Mouse (Mus musculus) testis, adult 2 months (tissue): ENCODE data around the gene Gm20388. TPM values are rescaled to one million over a fixed set of nuclear protein-coding genes. Genes with fewer than 3 reads are reported as not detected.

Experiments used
- H3K27ac ChIP-seq: fragments of 200-500 bp; 2 replicates; pipeline ENCODE4 v1.5.1; 2012; ENCODE audit warnings: low read depth, low read length; ENCODE audit not compliant: control insufficient read depth, insufficient read depth
- H3K27me3 ChIP-seq: fragments of 200-500 bp; 2 replicates; pipeline ENCODE4 v1.6.1; 2012; ENCODE audit warnings: mild to moderate bottlenecking, low read length, moderate library complexity; ENCODE audit not compliant: control insufficient read depth, insufficient read depth
- H3K36me3 ChIP-seq: fragments of 200-500 bp; 2 replicates; pipeline ENCODE4 v1.6.1; 2012; ENCODE audit warnings: mild to moderate bottlenecking, low read length; ENCODE audit not compliant: control insufficient read depth, insufficient read depth
- H3K4me1 ChIP-seq: fragments of 200-500 bp; 2 replicates; pipeline ENCODE4 v1.6.1; 2012; ENCODE audit warnings: low read length; ENCODE audit not compliant: control insufficient read depth, insufficient read depth
- H3K4me3 ChIP-seq: fragments of 200-500 bp; 2 replicates; pipeline ENCODE4 v1.5.1; 2012; ENCODE audit warnings: low read depth, mild to moderate bottlenecking, low read length, moderate library complexity, mixed read lengths; ENCODE audit not compliant: control insufficient read depth
- CTCF ChIP-seq: fragments of 200-500 bp; IDR thresholded peaks from 2 replicates; pipeline ENCODE4 v1.5.1; 2012; ENCODE audit warnings: low read depth, mild to moderate bottlenecking, inconsistent platforms, low read length, moderate library complexity; ENCODE audit not compliant: control insufficient read depth, insufficient read depth, insufficient replicate concordance
- POLR2A ChIP-seq: fragments of 200-500 bp; IDR thresholded peaks from 2 replicates; pipeline ENCODE4 v1.6.1; 2012; ENCODE audit warnings: low read depth, mild to moderate bottlenecking, inconsistent platforms, low read length, moderate library complexity; ENCODE audit not compliant: control insufficient read depth
- polyA plus RNA-seq: library from polyadenylated mRNA; depleted of rRNA; stranded (reverse); fragments of >200 nt; gene quantifications from 2 replicates; pipeline ENCODE4 v1.2.3, GENCODE M21; 2012

The Gm20388 gene
- polyA plus RNA-seq, 1 experiment = 5.6 TPM

DNA sequence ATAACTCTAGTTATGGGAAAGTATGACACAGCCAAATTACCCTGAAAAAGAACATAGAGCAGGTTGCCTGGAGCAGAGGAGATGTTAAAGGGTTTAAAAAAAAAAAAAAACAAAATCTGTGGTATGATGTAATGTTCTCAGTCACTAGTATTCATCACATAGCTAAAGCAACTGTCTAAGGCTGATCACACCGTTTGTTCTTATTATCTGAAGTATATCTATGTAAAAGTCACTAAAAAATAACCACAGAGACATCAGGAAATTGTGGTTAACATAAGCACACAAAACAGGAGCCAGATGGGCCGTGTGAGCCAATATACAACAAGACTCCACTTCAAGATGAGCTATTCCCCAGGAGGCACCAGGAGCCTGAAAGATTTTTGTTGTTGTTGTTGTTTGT is 3089.7 kb downstream of the Gm20388 start:
- TF ChIP-seq CTCF = no peak
- Histone ChIP-seq H3K27me3 (no peaks in the 10 kb centered on the region), H3K27ac (no peak overlapping the region), H3K4me1 (peaks cover 4% of the 10 kb centered on the region; the same call in 1 of the 2 replicates), H3K36me3 (no peaks in the 10 kb centered on the region), H3K4me3 (no peak overlapping the region)

DNA sequence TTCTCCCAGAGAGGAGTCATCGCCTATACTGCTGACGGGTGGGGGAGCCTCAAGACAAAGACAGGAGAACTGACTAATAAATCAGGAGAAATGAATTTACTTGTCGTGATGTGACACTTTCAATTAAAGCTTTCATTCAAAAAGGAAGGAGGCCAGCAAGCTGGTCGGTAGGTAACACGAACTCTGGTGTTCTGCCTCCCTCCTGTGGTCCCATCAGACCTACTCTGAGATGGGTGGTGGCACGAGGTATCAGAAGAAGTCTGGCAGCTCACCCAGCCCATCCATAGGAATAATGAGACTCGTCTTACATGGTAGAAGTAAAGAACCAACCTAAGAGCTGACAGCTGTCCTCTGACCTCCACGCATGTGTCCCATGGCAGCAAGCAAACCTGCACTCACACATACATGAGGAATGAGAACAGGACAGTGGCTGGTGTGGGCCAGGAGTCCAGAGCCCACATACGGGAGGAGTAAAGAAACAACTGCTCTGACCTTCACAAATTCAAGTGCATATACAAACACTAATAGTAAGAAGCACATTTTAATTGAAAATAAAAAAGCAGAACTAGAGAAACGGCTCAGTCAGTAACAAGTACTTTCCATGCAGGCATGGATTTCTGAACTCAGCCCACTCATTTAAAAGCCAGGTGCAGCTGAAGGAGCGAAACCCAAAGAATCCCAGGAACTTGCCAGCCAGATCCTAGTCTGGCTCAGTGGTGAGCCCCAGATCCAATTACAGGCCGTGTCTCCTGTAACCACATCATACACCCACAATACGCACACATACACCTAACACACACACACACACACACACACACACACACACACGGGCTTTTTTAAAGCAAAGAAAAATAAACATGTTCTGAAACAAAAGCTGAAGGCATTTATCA is 3093.6 kb downstream of the Gm20388 start:
- H3K4me1 ChIP-seq = no peaks in the 10 kb centered on the region
- no peak overlapping the region for H3K4me3 ChIP-seq
- H3K27me3 ChIP-seq = no peaks in the 10 kb centered on the region
- no peak overlapping the region for H3K27ac ChIP-seq
- H3K36me3 ChIP-seq = no peaks in the 10 kb centered on the region
- no peak for TF ChIP-seq CTCF
- TF ChIP-seq POLR2A = no peak

DNA sequence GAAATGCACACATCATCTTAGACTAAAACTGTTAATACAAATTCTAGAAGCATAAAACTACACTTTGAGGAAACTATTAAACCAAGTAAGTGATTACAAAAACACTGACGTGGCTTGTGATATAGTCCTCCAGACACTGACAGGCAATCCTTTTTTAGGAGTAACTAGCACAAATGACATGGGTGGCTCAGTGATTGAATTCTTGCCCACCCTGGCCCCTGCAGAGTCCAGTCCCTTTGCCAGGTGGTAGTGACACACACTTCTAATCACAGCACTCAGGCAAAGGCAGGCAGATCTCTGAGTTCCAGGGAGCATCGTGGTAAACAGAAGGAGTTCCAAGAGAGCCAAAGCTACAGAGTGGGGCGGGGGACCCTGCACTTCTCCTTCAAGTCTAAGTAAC is 3094.7 kb downstream of the Gm20388 start:
- Histone ChIP-seq H3K27me3 (no peaks in the 10 kb centered on the region), H3K27ac (no peak overlapping the region)

DNA sequence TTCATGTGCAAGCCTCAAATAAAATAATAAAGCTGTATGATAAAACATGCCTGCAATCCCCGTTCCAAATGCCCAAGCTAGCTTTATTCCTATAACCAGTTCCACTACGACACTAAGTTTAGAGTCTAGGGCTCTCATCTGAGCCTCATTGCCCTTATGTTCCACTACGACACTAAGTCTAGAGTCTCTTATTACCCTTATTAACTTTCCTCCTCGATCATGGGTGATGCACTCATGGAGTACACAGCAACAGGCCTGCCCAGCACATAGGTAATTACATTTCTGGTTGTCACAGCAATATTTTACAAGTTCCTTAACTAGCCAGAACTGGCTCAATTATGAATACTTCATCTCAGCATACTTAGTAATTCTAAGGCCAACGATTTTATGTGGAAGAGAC is 3095.2 kb downstream of the Gm20388 start:
- no peak overlapping the region for H3K4me3 ChIP-seq
- no peak for TF ChIP-seq CTCF
- TF ChIP-seq POLR2A = no peak
- no peak overlapping the region for H3K27ac ChIP-seq
- no peaks in the 10 kb centered on the region for H3K27me3 ChIP-seq
- no peaks in the 10 kb centered on the region for H3K36me3 ChIP-seq
- no peaks in the 10 kb centered on the region for H3K4me1 ChIP-seq

More for the DNA sequence above, 3094.7 kb downstream of the Gm20388 start:
- Histone ChIP-seq H3K4me3 (no peak overlapping the region), H3K36me3 (no peaks in the 10 kb centered on the region), H3K4me1 (no peaks in the 10 kb centered on the region)
- TF ChIP-seq POLR2A (no peak), CTCF (no peak)

DNA sequence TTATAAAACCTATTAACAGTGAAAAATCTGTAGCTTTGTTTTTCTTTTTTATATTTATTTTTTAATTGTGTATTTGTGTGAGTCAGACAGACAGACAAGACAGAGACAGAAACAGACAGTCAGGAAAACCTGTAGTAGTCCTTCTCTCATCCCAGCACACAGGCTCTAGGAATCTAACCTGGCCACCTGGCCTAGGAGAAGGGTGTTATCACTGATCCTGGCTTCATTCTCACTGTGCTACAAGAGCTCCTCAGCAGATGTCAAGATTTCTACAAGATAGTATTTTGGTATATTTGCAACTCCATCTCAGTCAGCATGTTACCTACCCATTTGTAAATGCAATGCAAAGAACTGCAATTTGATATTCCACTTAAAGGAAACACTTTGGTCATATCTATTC is 3100.7 kb downstream of the Gm20388 start:
- Histone ChIP-seq H3K4me3 (no peak overlapping the region), H3K27me3 (no peaks in the 10 kb centered on the region), H3K36me3 (no peaks in the 10 kb centered on the region), H3K27ac (no peak overlapping the region), H3K4me1 (no peaks in the 10 kb centered on the region)
- no peak for TF ChIP-seq POLR2A
- TF ChIP-seq CTCF = no peak

DNA sequence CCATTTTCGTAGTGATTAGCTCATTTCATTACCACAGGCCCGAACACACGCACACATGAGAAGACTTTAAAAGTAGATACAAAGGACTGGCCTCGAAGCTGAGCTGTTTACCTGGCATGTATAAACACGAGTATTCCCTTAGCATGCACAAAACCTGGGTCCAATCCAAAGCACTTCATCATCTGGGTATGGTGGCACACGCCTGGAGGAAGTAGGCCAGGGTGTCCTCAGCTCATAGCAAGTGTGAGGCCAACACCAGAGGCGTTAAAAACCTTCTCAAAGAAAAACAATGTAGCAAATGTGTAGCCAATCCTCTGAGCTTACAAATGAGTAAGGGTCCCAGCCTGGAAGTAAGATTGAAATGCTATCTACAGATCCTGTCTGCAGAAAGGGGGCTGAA is 3103.8 kb downstream of the Gm20388 start:
- Histone ChIP-seq H3K27ac (no peak overlapping the region), H3K4me3 (no peak overlapping the region), H3K27me3 (no peaks in the 10 kb centered on the region), H3K4me1 (no peaks in the 10 kb centered on the region; the same call in 1 of the 2 replicates), H3K36me3 (no peaks in the 10 kb centered on the region)
- TF ChIP-seq POLR2A = no peak
- TF ChIP-seq CTCF = no peak

DNA sequence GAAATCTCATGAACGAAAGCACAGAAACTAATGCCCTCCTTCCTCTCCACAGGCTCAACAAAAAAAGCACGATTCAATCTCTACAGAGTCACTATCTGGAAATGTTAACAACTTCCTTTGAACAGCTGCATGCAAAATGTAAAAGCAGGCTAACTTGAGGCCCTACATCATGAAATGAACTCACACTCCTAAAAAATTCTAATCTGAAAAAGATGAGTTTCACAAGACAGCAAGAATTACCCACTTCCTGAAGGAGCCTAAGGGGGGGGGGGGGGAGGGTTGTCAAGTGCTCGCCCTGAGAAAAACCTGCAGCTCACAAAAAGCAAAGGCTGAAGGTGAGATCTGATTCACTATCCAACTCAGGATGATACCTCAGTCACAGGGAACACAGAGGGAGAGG is 3104.4 kb downstream of the Gm20388 start:
- H3K4me3 ChIP-seq = no peak overlapping the region
- TF ChIP-seq POLR2A (no peak), CTCF (no peak)
- H3K36me3 ChIP-seq = no peaks in the 10 kb centered on the region
- no peaks in the 10 kb centered on the region for H3K27me3 ChIP-seq
- H3K27ac ChIP-seq = no peak overlapping the region
- H3K4me1 ChIP-seq = no peaks in the 10 kb centered on the region; the same call in 1 of the 2 replicates

DNA sequence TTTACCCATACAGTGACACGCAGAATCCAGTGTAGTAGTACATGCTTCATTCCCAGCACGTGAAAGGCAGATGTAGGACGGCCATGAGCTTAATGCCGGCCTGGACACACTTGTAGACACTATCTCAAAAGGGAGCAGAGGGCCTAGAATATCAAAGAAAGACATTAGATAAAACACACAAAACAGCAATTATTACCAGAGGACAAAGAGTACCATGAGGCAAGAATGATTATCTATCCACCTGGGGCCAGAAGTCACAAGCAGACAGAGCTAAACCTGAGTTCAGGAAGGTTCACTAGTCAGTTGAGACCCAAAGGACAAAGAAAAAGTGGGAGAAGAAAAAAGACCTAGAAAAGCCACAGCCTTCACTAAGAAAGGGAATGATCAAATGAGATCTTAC is 3106.5 kb downstream of the Gm20388 start:
- no peaks in the 10 kb centered on the region for H3K27me3 ChIP-seq
- no peak overlapping the region for H3K27ac ChIP-seq
- H3K4me3 ChIP-seq = no peak overlapping the region
- H3K36me3 ChIP-seq = no peaks in the 10 kb centered on the region
- TF ChIP-seq CTCF (no peak), POLR2A (no peak)
- H3K4me1 ChIP-seq = no peaks in the 10 kb centered on the region; the same call in 1 of the 2 replicates
